Mouse (Mus musculus): Measurements from ENCODE around the gene Il21r. TPM values are rescaled to one million over a fixed set of nuclear protein-coding genes. Genes with fewer than 3 reads are reported as not detected.

Il21r gene
- total RNA-seq, 1 experiment from 2014 or later: 111 TPM

Other genes with a start within 250 kb of the Il21r start
- gene Kdm8, start 158.8 kb upstream of the Il21r start, total RNA-seq (2017): 4.1 TPM in 2 replicates
- 39.3 and 49.5 TPM in 2 replicates for gene Nsmce1, start 111.8 kb upstream of the Il21r start, total RNA-seq (2017)
- gene Il4ra, start 51.3 kb upstream of the Il21r start, total RNA-seq (2017): 258 TPM in 2 replicates
- gene Gtf3c1, start 104.4 kb downstream of the Il21r start, total RNA-seq (2017): 53.5 and 56.6 TPM in 2 replicates
- gene D430042O09Rik, start 104.5 kb downstream of the Il21r start, total RNA-seq (2017): 14.0 and 17.1 TPM in 2 replicates

Data from neutrophil, adult 5-6 weeks (primary cell).